Mouse (Mus musculus): Measurements from ENCODE around the gene Slc7a15. TPM values are rescaled to one million over a fixed set of nuclear protein-coding genes. Genes with fewer than 3 reads are reported as not detected.

Slc7a15 gene
- polyA plus RNA-seq, 1 experiment from 2014 or later: not detected

- 76% methylated on average over 6 of the region's 6 CpGs for WGBS (ENCODE audit: insufficient replicate concordance)
- no peak overlapping the region for H3K27ac ChIP-seq (ENCODE audit: low read depth, low read length)
- no peaks in the 10 kb centered on the region for H3K27me3 ChIP-seq (ENCODE audit: control insufficient read depth, insufficient read depth, low read length)
- no peaks in the 10 kb centered on the region for H3K4me1 ChIP-seq (ENCODE audit: control insufficient read depth, insufficient read depth, low read length)
- H3K4me2 ChIP-seq: no peak overlapping the region
- H3K36me3 ChIP-seq (ENCODE audit: control insufficient read depth, insufficient read depth, low read length): no peaks in the 10 kb centered on the region
- ATAC-seq (replicated peaks; ENCODE audit: insufficient number of reproducible peaks, low FRiP score, low TSS enrichment): no peak
- no peak overlapping the region for H3K9ac ChIP-seq (ENCODE audit: low read depth, low read length)
- H3K9me3 ChIP-seq (replicated peaks; ENCODE audit: control insufficient read depth, low read length): no peaks in the 10 kb centered on the region
- no peak overlapping the region for H3K4me3 ChIP-seq (ENCODE audit: low read depth, low read length)
Observed at GRCm38 (mm10) chr12:8546801-8547200, 52.1 kb downstream of the Slc7a15 start.

GRCm38 (mm10) chr12:8545066-8545610, 53.7 kb downstream of the Slc7a15 start:
- WGBS (ENCODE audit: insufficient replicate concordance): 72% methylated on average over 5 of the region's 5 CpGs
- no peaks in the 10 kb centered on the region for H3K4me1 ChIP-seq (ENCODE audit: control insufficient read depth, insufficient read depth, low read length)
- no peak overlapping the region for H3K4me3 ChIP-seq (ENCODE audit: low read depth, low read length)
- no peaks in the 10 kb centered on the region for H3K36me3 ChIP-seq (ENCODE audit: control insufficient read depth, insufficient read depth, low read length)
- no peak overlapping the region for H3K4me2 ChIP-seq
- ATAC-seq (replicated peaks; ENCODE audit: insufficient number of reproducible peaks, low FRiP score, low TSS enrichment): no peak
- no peak overlapping the region for H3K9ac ChIP-seq (ENCODE audit: low read depth, low read length)
- no peaks in the 10 kb centered on the region for H3K27me3 ChIP-seq (ENCODE audit: control insufficient read depth, insufficient read depth, low read length)
- no peak overlapping the region for H3K27ac ChIP-seq (ENCODE audit: low read depth, low read length)
- H3K9me3 ChIP-seq (replicated peaks; ENCODE audit: control insufficient read depth, low read length): no peaks in the 10 kb centered on the region

GRCm38 (mm10) chr12:8542371-8542770, 56.5 kb downstream of the Slc7a15 start:
- Histone ChIP-seq H3K9ac (ENCODE audit: low read depth, low read length) (no peak overlapping the region), H3K4me1 (ENCODE audit: control insufficient read depth, insufficient read depth, low read length) (no peaks in the 10 kb centered on the region), H3K27me3 (ENCODE audit: control insufficient read depth, insufficient read depth, low read length) (no peaks in the 10 kb centered on the region), H3K9me3 (replicated peaks; ENCODE audit: control insufficient read depth, low read length) (no peaks in the 10 kb centered on the region), H3K4me2 (no peak overlapping the region), H3K4me3 (ENCODE audit: low read depth, low read length) (no peak overlapping the region), H3K36me3 (ENCODE audit: control insufficient read depth, insufficient read depth, low read length) (no peaks in the 10 kb centered on the region), H3K27ac (ENCODE audit: low read depth, low read length) (no peak overlapping the region)
- WGBS (ENCODE audit: insufficient replicate concordance): 71% methylated on average over 4 of the region's 4 CpGs
- no peak for ATAC-seq (replicated peaks; ENCODE audit: insufficient number of reproducible peaks, low FRiP score, low TSS enrichment)

GRCm38 (mm10) chr12:8539471-8539870, 59.4 kb downstream of the Slc7a15 start:
- Histone ChIP-seq H3K4me3 (ENCODE audit: low read depth, low read length) (no peak overlapping the region), H3K9me3 (replicated peaks; ENCODE audit: control insufficient read depth, low read length) (no peaks in the 10 kb centered on the region), H3K27ac (ENCODE audit: low read depth, low read length) (no peak overlapping the region), H3K27me3 (ENCODE audit: control insufficient read depth, insufficient read depth, low read length) (no peaks in the 10 kb centered on the region), H3K4me1 (ENCODE audit: control insufficient read depth, insufficient read depth, low read length) (no peaks in the 10 kb centered on the region), H3K4me2 (no peak overlapping the region), H3K9ac (ENCODE audit: low read depth, low read length) (no peak overlapping the region), H3K36me3 (ENCODE audit: control insufficient read depth, insufficient read depth, low read length) (no peaks in the 10 kb centered on the region)
- ATAC-seq (replicated peaks; ENCODE audit: insufficient number of reproducible peaks, low FRiP score, low TSS enrichment): no peak
- 74% methylated on average over 13 of the region's 13 CpGs for WGBS (ENCODE audit: insufficient replicate concordance)

GRCm38 (mm10) chr12:8537291-8537690, 61.6 kb downstream of the Slc7a15 start:
- Histone ChIP-seq H3K36me3 (ENCODE audit: control insufficient read depth, insufficient read depth, low read length) (no peaks in the 10 kb centered on the region), H3K4me2 (no peak overlapping the region), H3K4me3 (ENCODE audit: low read depth, low read length) (no peak overlapping the region), H3K9ac (ENCODE audit: low read depth, low read length) (no peak overlapping the region), H3K4me1 (ENCODE audit: control insufficient read depth, insufficient read depth, low read length) (no peaks in the 10 kb centered on the region), H3K9me3 (replicated peaks; ENCODE audit: control insufficient read depth, low read length) (no peaks in the 10 kb centered on the region), H3K27me3 (ENCODE audit: control insufficient read depth, insufficient read depth, low read length) (no peaks in the 10 kb centered on the region), H3K27ac (ENCODE audit: low read depth, low read length) (no peak overlapping the region)
- 74% methylated on average over 5 of the region's 5 CpGs for WGBS (ENCODE audit: insufficient replicate concordance)
- no peak for ATAC-seq (replicated peaks; ENCODE audit: insufficient number of reproducible peaks, low FRiP score, low TSS enrichment)

- H3K27ac ChIP-seq (ENCODE audit: low read depth, low read length): no peak overlapping the region
- no peaks in the 10 kb centered on the region for H3K9me3 ChIP-seq (replicated peaks; ENCODE audit: control insufficient read depth, low read length)
- H3K4me3 ChIP-seq (ENCODE audit: low read depth, low read length): no peak overlapping the region
- no peaks in the 10 kb centered on the region for H3K36me3 ChIP-seq (ENCODE audit: control insufficient read depth, insufficient read depth, low read length)
- H3K27me3 ChIP-seq (ENCODE audit: control insufficient read depth, insufficient read depth, low read length): no peaks in the 10 kb centered on the region
- 66% methylated on average over 9 of the region's 9 CpGs for WGBS (ENCODE audit: insufficient replicate concordance)
- no peak overlapping the region for H3K4me2 ChIP-seq
- no peak overlapping the region for H3K9ac ChIP-seq (ENCODE audit: low read depth, low read length)
- ATAC-seq (replicated peaks; ENCODE audit: insufficient number of reproducible peaks, low FRiP score, low TSS enrichment): no peak
- H3K4me1 ChIP-seq (ENCODE audit: control insufficient read depth, insufficient read depth, low read length): no peaks in the 10 kb centered on the region
Observed at GRCm38 (mm10) chr12:8536221-8536965, 62.5 kb downstream of the Slc7a15 start.

- Histone ChIP-seq H3K9ac (ENCODE audit: low read depth, low read length) (no peak overlapping the region), H3K4me3 (ENCODE audit: low read depth, low read length) (no peak overlapping the region), H3K27me3 (ENCODE audit: control insufficient read depth, insufficient read depth, low read length) (no peaks in the 10 kb centered on the region), H3K4me1 (ENCODE audit: control insufficient read depth, insufficient read depth, low read length) (no peaks in the 10 kb centered on the region), H3K9me3 (replicated peaks; ENCODE audit: control insufficient read depth, low read length) (no peaks in the 10 kb centered on the region), H3K4me2 (no peak overlapping the region), H3K36me3 (ENCODE audit: control insufficient read depth, insufficient read depth, low read length) (no peaks in the 10 kb centered on the region), H3K27ac (ENCODE audit: low read depth, low read length) (no peak overlapping the region)
- 74% methylated on average over 7 of the region's 7 CpGs for WGBS (ENCODE audit: insufficient replicate concordance)
- no peak for ATAC-seq (replicated peaks; ENCODE audit: insufficient number of reproducible peaks, low FRiP score, low TSS enrichment)
Observed at GRCm38 (mm10) chr12:8535596-8535995, 63.3 kb downstream of the Slc7a15 start.

GRCm38 (mm10) chr12:8534915-8535314, 64.0 kb downstream of the Slc7a15 start:
- H3K4me2 ChIP-seq: no peak overlapping the region
- H3K9me3 ChIP-seq (replicated peaks; ENCODE audit: control insufficient read depth, low read length): no peaks in the 10 kb centered on the region
- no peaks in the 10 kb centered on the region for H3K27me3 ChIP-seq (ENCODE audit: control insufficient read depth, insufficient read depth, low read length)
- H3K4me1 ChIP-seq (ENCODE audit: control insufficient read depth, insufficient read depth, low read length): no peaks in the 10 kb centered on the region
- no peak overlapping the region for H3K27ac ChIP-seq (ENCODE audit: low read depth, low read length)
- H3K36me3 ChIP-seq (ENCODE audit: control insufficient read depth, insufficient read depth, low read length): no peaks in the 10 kb centered on the region
- H3K4me3 ChIP-seq (ENCODE audit: low read depth, low read length): no peak overlapping the region
- H3K9ac ChIP-seq (ENCODE audit: low read depth, low read length): no peak overlapping the region
- ATAC-seq (replicated peaks; ENCODE audit: insufficient number of reproducible peaks, low FRiP score, low TSS enrichment): no peak
- 56% methylated on average over 1 of the region's 1 CpGs for WGBS (ENCODE audit: insufficient replicate concordance)

- 68% methylated on average over 5 of the region's 5 CpGs for WGBS (ENCODE audit: insufficient replicate concordance)
- no peaks in the 10 kb centered on the region for H3K36me3 ChIP-seq (ENCODE audit: control insufficient read depth, insufficient read depth, low read length)
- H3K4me3 ChIP-seq (ENCODE audit: low read depth, low read length): no peak overlapping the region
- ATAC-seq (replicated peaks; ENCODE audit: insufficient number of reproducible peaks, low FRiP score, low TSS enrichment): no peak
- no peaks in the 10 kb centered on the region for H3K27me3 ChIP-seq (ENCODE audit: control insufficient read depth, insufficient read depth, low read length)
- H3K27ac ChIP-seq (ENCODE audit: low read depth, low read length): no peak overlapping the region
- H3K4me1 ChIP-seq (ENCODE audit: control insufficient read depth, insufficient read depth, low read length): no peaks in the 10 kb centered on the region
- H3K4me2 ChIP-seq: no peak overlapping the region
- no peak overlapping the region for H3K9ac ChIP-seq (ENCODE audit: low read depth, low read length)
- no peaks in the 10 kb centered on the region for H3K9me3 ChIP-seq (replicated peaks; ENCODE audit: control insufficient read depth, low read length)
Observed at GRCm38 (mm10) chr12:8527770-8528169, 71.1 kb downstream of the Slc7a15 start.
